Mouse (Mus musculus) urinary bladder, adult 2 months (tissue): ENCODE results near the gene Rem1. TPM values are rescaled to one million over a fixed set of nuclear protein-coding genes. Genes with fewer than 3 reads are reported as not detected.

Experiments
- DNase-seq: peaks from one replicate; pipeline ENCODE4 v3.0.0; 2022; ENCODE audit warnings: low spot score
- polyA plus RNA-seq: library from polyadenylated mRNA; depleted of rRNA; stranded (reverse); fragments of >200 nt; gene quantifications from 2 replicates; pipeline ENCODE4 v1.2.3, GENCODE M21; 2012; rRNA removed

Rem1 gene
- polyA plus RNA-seq, result 9.4 and 11.7 TPM in 2 replicates

- no peak for DNase-seq
These were observed at the start of gene Rem1 for GRCm38 (mm10) chr2:152626774-152627591. TSS of gene Rem1 (plus strand) at chr2:152626951.

DNA sequence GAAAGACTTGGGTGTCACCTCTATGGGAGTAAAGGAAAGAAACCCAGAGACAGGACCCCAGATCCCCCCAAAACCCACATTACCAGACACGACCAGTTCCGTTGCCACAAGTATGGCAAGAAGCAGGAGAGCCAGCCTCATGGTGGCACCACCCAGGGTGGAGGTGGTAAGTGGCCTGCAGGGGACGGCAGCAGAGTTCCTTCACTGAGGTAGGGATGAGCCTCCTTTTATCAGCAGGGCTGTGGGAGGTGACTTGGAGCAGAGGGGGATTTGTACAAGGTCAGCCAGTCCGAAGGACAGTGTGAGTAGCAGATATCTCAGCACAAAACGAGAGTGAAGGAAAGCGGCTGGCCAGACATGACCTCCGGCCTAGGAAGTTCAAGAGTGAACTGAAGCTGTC, 46.6 kb upstream of the Rem1 start, which contains the start of gene Defb19:
TSS of gene Defb19 (minus strand) at position 206 of the 400 bp plus-strand sequence.
- no peak for DNase-seq

DNA sequence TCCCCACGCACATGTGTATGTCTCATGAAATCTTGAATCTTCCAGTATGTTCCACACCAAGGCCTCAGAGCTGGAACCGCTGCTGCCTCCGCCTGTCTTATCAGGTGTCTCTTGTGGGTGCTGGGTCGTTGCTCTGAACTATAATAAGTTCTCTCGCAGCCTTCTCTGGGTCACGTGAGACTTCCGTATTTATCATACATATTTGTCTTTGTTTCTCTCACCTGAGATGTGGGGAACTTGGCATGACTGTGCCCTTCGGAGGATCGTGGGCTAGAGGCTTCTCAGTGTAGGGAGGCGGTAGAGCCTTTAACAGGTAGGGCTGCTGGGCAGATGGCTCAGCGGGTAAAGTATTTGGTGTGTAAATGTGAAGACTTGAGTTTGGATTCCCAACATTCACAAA, 46.1 kb upstream of the Rem1 start:
- DNase-seq, result no peak

DNA sequence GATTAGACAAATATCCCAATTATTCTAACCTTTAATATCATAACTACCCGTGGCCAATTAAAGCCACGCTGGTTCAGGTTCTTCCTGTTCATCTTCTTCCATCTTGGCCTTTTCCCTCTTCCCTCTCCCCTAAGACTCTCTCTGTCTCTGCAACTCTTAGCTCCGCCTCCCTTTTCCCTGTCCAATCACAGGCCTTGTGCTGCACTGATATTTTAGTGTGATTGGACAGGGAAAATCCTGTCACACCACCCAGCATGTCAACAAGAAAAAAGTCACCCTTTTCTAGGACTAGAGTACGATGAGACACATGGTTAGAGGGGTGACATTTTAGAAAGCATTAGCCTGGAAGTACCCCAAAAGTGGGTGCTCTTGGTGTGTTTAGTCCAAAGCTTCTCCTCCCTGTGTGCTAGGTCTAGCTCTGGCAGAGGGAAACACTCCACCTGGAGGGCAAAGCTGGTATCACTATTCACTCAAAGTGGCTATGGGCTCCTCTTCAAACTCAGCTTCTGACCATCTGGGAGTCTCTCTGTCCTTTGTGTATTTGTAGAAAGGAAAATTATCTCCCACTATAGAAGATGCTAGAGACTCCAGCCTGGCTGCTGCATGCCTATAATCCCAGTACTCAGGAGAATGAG, 39.7 kb upstream of the Rem1 start:
- no peak for DNase-seq

DNA sequence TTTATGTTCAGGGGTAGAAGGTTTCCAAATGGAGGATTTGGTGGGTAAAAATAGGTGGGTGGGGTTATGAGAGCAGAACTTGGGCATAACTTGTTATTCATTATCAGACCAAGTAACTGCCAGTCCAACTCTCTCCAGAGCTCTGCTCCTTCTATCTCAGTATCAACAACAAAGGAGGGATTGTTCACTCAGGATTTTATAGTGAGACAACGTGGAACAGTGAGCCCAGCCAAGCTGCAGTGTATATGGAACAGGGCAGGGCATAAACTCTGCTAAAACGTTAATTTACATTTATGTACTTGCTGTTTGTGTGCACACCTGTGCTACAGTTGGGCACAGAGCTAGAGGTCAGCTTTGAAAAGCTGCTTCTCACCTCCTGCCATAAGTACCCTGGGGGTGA, 38.3 kb upstream of the Rem1 start:
- no peak for DNase-seq

DNA sequence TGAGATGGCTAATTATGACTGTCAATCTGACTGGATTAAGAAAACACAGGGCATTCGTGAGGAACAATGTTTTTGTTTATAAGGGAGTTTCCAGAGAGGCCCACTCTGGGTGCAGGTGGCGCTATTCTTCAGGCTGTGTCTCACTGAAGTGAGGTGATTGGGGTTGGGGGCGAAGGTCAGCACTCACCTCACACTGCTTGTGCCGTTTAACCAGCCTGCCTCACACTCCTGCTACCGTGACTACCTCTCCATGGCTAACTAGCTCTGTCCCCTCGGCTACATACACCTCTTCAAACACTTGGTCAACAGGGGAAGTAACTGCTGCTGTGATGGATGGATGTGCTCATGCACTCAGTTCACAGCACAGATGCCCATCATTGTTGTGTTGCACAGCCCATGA, 37.7 kb upstream of the Rem1 start:
- no peak for DNase-seq

DNA sequence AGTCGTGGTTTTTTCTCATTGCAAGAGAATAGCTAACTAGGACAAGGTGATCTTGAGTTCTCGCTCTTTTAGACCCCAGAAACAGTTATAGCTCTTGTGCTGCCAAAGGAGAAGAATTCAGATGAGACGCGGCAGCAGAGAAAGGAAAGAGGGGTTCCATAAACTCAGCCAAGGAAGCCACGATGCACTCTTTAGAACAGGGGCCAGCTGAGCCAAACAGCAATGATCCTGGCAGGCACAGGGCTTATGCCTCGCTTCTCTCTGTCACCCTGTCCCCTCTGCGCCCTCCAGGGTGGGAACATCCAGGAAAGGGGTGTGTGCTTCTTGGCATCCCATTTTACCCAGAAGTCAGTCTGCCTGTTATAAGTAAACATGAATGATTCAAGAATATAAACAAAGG, 27.5 kb upstream of the Rem1 start, which contains the start of gene Defb45:
TSS of gene Defb45 (minus strand) at position 101 of the 400 bp plus-strand sequence.
- no peak for DNase-seq

- DNase-seq, result no peak
These were observed 26.7 kb upstream of the Rem1 start for GRCm38 (mm10) chr2:152600076-152600475.

DNA sequence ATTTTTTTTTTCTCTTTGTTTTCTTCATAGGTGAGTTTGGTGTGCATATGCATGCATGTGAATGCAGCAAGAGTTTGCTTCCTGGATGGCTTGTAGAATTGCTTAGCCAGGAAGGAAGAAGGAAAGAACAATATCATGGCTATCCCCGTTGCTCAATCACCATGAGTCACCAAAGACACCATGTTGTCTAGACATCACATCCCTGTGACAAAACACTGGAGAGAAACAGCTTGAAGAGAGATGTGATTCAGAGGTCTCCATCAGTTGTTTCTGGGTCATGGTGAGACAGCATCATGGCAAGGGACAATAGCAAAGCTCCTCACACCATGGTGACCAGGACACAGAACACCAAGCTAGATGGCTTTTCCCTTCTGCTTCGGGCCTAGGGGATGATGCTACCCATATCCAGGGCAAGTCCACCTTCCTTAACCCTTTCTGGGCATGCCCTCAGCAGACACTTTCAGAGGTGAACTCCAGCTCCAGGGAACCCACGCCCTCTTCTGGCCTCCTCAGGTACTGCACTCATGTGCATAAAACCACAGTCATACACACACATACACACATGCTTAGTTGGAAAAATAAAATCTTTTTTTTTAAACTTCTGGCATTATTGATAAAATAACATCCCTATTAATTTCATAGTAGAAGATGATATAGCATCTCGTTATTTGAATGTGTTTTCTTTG, 25.3 kb upstream of the Rem1 start:
- DNase-seq, result no peak

DNA sequence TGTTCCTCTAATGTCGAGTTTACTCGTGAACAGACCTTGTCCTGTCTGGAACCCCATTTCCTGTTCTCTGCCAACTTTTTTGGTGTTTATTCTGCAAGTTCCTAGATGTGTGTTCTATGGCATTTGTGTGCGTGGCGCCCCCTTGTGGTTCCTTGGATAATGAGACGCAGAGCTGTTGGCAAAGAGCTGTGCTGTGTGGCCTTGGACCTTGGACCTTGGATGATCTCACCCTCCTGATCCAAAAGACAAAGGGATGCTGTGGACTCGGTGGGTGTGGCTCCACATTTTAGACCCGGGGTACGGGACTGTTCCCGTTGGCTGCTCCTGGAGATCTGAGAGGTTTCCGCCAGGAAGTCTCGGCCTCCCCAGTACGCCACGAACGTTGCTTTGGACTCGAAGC, 22.7 kb upstream of the Rem1 start, which contains the start of gene Defb36:
TSS of gene Defb36 (plus strand) at position 271 of the 400 bp plus-strand sequence.
- no peak for DNase-seq

GRCm38 (mm10) chr2:152607746-152608145, 19.0 kb upstream of the Rem1 start:
- DNase-seq, result no peak

GRCm38 (mm10) chr2:152608719-152609118, 18.0 kb upstream of the Rem1 start:
- DNase-seq, result no peak

- no peak for DNase-seq
These were observed 14.6 kb upstream of the Rem1 start for GRCm38 (mm10) chr2:152612193-152612592.

GRCm38 (mm10) chr2:152615563-152615962, 11.2 kb upstream of the Rem1 start:
- DNase-seq, result no peak

DNA sequence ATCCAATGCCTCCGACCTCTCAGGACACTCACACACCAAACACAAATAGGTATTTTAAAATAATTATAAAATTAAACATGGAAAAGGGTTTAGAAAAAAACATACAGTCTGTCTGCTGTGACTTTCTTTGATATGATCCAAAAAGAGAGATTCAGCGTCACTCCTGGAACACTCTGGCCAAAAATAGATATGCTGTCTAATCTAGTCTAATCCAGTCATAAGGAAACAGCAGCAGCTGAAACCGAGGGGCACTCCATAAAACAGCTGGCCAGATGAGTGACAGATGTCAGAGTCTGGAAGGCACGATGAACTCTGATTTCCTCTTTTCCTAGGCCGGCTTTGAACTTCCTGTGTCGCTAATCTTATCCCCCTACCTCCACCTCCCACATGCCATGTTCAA, 10.3 kb upstream of the Rem1 start:
- no peak for DNase-seq

DNA sequence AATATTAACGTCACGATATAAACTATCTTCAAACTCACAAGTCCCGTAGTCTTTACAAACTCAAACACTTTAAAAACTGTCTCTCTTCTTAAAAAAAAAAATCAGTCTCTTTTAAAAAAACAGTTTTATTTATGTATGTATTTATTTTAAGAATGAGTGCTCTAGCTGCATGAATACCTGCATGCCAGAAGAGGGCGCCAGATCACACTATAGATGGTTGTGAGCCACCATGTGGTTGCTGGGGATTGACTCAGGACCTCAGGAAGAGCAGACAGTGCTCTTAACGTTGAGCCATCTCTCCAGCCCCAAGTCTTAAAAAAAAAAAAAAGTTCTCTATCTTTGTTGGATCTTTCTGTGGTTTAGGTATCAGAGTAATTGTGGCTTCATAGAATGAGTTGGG, 9.4 kb upstream of the Rem1 start:
- DNase-seq, result no peak

DNA sequence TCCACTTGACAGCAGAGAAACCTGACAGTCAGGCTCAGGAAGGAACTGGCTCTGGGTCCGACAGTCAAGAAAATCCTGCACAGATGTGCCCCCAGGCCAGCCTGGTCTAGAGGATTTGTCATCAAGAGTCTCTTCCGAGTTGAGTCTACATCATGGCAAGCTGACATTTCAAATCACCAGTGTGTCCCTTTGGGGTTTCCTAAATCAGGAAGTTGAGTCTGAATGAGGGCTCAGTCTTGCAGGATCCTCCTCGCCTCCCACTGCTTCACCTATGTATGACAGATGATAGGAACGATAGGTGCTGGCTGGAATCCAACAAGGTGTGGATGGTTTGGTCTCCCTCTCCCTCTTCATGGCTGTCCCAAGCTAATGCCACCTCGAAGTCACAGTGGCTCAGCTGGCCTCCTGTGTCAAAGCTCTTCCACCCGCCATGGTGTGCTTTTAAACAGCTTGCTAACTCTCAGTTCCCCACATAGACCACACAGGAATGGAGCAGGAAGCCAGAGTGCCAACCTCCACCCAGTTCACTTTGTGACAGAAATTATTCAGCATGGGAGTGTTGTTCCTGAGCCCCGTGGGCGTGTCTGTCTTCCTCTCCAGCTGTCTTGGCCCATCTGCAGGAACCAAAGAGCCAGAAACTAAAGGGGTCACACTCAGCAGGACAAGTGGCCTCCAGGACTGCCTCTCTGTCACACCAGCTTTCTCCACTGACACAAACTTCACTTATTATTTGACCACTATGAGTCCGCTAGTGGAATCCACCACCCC, 6.2 kb upstream of the Rem1 start:
- DNase-seq, result no peak

GRCm38 (mm10) chr2:152622151-152622550, 4.6 kb upstream of the Rem1 start:
- no peak for DNase-seq

- DNase-seq, result no peak
These were observed 3.8 kb upstream of the Rem1 start, which contains the start of gene Defb25 for GRCm38 (mm10) chr2:152622953-152623352. TSS of gene Defb25 (minus strand) at chr2:152623053.

GRCm38 (mm10) chr2:152624566-152624965, 2.2 kb upstream of the Rem1 start:
- DNase-seq, result no peak

DNA sequence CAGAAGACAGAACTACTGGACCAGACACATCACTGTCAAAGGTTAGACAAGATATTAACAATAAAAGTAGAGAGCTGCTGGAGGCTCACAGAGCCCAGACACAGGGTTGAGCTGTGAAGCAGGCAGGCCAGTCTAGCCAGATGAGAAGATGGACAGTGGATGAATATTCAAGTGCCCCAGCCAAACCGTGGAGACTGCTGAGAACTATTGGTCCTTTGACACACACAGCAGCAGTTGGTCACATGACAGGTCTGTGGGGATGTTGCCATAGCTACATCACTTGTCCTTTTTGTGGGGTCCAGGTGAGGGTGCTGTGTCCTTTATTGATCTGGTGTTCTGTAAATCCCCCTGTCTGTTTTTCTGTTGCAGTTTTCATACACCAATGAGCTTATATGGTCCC, 1.5 kb upstream of the Rem1 start:
- DNase-seq, result no peak

- DNase-seq, result no peak
These were observed 1.3 kb downstream of the Rem1 start for GRCm38 (mm10) chr2:152628066-152628465.
